Mouse (Mus musculus) adrenal gland, adult (tissue): ENCODE measurements at regions not wholly inside any gene's neighbourhood (a gene's known extent, or its start where the extent isn't known, plus 50 kb on each side); places are given as distances from the start of the nearest gene placed in this dataset.
A peak's percentile ranks its signal among the peaks of the same experiment; 100 is the strongest.
"Not testable (repeated sequence)": the region's sequence is repeated elsewhere in the genome, so short reads cannot be mapped to it uniquely, and the experiment has no call there.

ENCODE experiments used
- DNase-seq, 2 experiments: peaks; one replicate each; pipeline ENCODE4 v3.0.0; 2022 to 2023; ENCODE audit warnings: low spot score in 1 of 2; ENCODE audit not compliant: inconsistent age in 2 of 2

DNA sequence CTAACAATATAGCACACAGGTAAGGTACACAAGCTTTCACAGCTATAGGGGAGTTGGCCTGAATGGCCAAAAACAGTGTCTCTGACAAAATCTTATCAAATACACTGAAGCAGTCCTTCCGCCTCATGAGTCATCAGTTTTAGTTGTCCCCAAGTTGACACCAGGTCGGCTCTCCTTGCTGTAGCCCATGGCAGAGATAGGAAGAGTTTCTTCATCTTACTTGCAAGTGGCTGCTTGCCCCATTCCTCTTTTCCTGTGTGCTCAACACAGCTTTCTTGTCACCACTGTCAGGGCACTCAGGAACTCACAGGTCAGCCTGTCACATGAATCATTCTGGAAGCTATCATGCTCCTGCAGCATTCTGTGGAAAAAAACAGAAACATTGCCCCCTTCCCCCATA is 77.1 kb downstream of the Olfr721-ps1 start:
- not testable (repeated sequence) for DNase-seq

DNA sequence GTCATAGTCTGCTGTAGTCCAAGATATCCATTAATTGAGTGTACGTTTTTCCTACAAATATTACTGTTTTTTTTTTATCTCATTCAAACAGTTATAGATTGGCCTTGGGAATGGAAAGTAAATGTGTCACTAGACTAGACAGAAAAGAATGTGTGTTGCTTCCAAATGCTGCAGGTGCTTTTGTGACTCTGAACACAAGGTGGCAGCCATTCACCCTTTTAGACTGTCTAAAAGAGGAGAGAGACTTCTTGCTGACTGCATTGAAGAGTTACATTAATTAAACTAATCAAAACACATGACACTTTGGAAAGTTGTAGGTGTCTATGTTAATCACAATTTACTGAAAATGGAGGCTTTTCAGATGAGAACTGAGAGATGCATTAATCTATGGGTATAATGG is 80.7 kb downstream of the Olfr721-ps1 start:
- DNase-seq, result peak; percentile 29 to 84

DNA sequence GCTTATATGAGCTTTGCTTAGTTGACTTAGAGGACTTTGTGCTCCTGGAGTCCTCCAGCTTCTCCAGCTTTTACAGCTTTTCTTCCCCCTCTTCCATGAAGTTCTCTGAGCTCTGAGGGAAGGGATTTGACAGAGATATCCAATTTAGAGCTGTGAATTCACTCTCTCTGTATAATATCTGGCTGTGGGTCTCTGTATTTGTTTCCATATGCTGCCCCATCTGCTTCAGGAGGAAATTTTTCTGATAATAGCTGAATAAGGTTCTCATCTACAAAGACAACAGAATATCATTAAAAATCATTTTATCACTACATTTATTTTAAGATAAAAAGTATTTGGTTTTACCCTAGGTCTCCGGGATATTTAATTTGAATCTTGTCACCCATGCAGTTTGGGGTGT is 85.3 kb downstream of the Olfr721-ps1 start:
- DNase-seq, result no peak

DNA sequence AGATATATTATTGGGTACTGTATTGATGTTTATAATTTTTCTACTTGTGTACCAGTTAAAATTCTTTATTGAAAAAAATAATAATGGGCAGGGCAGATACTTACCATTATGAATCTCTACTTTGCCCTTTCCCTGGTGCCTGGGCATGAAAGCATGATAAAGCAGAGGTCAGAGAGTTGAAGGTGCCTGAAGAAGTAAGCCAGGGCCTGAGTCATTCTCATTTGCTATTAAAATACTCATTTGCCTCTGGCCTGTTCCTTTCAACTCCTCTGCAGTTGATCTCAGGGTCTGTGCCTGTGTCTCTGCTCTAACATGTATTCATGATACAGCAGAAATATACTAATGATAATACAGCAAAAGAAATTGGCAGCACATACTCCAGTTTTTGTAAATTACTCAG is 89.4 kb downstream of the Olfr721-ps1 start:
- DNase-seq, result peak; percentile 27 to 79

DNA sequence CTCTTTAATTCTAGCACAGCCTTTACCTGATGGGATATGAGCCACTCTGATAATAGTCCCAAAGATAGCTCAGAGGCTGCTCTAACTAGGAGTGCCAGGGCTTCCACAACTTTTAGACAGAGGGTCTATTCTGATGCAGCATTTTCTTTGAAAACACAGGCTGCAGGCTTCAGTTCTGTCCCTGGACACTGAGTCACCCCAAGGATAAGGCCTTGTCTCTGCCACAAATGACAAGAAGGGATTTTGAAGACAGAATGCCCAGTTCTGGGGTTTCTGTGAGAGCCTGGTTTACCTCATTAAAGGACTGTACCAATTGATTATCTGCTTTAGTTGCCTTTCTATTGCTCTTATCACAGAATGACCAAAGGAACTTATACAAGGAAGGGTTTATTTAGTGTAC is 90.9 kb downstream of the Olfr721-ps1 start:
- peak; percentile 32 to 83 for DNase-seq

DNA sequence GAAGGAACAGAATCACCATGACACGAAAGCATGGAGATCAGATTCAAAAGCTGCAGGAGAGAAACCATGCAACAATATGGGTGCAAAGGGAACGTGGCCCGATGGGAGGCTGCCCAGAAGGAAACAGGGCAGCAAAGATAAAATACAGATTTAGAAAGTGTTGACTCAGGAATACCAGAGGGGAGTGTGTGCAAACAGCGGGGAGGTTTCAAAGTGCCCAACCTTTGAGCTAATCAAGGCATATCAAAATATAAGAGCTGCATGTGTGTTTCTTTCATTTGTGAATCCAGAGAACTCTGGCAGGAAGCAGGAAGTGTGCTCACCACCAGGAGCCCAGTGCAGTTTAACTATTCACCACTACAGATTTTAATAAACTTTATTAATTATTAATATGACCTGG is 110.8 kb downstream of the Olfr721-ps1 start:
- DNase-seq, result no peak

DNA sequence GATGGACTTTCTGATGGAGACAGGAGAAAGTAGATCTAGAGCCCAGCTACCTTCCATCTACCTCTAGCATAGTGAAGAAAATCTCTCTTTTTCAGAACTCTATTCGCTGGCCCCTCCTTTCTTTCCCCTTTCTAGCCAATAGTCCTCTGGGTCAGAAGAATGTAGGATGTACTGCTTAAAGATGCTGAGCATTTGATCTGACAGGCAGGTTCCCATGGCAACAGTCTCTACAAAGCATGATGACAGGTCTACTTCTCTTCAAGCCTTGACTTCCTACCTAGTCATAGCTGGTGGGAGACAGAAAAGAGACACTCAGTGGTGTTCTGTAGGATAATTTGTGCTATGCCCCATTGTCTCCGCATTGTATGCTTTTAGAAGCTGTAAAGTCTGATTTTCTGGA is 112.0 kb downstream of the Olfr721-ps1 start:
- DNase-seq, result no peak

DNA sequence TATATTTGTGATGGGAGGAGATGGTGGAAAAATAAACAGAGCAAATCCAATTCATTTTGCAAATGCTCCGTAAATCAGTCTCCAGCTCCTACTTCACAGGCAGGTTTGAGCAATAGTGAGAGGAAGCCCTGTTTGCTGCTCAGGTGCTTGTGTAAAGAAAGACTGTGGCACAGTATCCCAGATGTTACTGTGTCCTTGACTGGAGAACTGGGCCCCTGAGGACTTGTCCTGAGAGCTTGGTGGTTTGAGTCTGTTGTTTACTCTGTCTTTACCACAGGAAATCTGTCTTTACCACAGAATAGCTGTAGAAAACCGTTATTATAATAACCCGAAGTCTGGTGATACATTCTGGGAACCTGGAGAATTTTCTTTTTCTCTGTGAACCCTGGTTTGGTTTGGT is 112.4 kb downstream of the Olfr721-ps1 start:
- DNase-seq, result no peak

DNA sequence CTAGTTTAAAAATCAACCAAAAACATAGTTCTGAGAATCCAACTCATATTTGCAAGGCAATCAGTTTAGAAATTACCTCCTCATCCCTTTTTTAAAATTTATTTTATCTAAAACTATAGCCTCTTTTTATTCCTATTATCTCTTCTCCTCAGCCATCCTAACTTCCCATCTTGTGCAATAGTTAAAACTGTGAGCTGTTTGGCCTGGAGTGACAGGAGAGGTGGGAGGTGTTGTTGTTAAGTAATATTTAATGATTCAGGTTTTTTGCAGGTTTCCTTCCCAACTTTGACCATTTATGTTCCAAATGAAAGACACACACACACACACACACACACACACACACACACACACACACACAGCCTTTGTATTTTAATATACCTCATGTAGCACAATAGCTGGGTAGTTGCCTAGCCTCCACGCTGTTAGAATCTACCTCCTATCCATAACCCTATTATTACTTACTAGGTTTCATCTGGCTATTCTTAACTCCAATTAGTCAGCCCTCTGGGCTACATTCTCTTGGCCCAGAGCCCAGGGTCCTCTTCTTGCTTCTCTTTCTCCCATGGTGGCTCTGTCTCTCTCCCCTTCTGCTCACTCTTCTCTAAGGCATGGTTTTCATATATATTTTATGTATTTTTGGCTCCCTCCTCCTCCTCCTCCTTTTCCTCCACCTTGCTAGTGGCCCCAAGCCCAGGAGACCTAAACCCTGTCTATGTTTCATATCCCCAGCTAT is 113.5 kb downstream of the Olfr721-ps1 start:
- DNase-seq, result peak in 1 of 2 experiments; percentile 60

DNA sequence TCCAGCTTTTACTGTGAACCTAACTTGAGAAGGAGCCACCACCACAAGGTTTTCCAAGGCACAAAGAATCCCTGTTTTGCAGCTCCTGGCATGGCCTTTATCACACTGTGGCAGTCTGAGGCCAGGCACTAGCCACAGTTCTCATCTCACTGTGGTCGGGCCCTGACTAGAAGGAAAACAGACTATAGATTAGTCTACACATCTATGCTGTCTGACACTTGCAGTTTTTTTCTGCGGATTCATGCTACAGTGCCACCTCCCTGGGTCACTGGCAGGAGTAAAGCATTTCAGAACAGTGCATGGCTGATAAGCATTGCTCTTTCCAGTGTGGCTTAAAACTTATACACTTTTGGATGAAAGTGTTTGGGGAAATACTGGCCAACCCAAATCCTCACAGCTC is 114.3 kb downstream of the Olfr721-ps1 start:
- DNase-seq, result no peak

DNA sequence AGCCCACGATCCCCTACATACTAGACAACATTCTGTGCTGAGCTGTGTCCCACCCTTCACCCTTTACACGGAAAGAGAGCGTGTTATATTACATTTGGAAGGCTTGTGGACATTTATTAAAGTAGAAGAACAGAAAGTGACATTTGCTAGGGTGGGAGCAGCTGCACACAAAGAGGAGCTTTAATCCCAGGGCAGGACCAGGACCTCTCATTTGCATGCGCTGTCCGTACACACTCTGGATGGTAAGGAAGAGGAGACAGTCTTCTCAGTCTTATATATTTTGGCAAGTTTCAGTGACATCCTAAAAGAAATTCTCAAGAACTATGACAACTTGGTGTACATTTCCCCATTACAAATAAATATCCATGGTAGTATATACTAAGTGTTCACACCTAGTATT is 114.8 kb downstream of the Olfr721-ps1 start:
- no peak for DNase-seq

DNA sequence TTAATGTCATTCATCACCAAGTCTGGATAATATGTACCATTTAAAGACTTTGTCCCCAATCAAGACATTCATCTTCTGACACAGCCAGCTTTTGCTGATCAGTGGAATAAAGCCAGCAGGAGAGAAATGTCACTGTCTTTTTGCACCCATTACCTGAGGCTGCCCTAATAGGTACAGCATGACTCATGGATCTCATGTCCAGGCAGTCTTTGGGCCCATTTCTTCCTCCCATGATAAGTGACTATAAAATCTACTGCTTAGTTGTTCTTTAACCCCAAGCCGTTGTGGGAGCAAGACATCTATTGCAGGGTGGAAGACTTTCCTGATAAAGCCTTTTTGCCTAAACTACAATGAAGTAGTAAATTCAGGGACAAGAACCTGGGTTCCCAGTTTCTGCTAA is 116.9 kb downstream of the Olfr721-ps1 start:
- DNase-seq, result no peak

DNA sequence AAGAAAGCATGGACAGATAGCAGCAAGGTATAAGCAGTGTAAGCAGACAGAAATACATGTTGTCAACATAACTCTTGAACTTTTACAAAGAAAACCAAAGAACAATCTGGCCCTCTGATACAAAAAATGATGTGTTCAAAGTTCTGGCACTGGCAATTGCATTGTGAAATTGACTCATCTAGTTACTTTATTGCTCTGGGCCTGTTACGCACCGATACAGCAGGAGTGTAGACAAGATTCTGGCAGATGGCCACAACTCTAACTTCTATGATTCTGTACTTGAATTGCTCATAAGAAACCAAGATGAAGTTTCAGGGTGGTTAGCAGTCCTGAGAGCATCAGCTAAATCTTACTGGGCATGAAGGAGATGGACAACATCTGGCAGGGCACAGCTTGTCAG is 117.7 kb downstream of the Olfr721-ps1 start:
- DNase-seq, result peak; percentile 22 to 85

DNA sequence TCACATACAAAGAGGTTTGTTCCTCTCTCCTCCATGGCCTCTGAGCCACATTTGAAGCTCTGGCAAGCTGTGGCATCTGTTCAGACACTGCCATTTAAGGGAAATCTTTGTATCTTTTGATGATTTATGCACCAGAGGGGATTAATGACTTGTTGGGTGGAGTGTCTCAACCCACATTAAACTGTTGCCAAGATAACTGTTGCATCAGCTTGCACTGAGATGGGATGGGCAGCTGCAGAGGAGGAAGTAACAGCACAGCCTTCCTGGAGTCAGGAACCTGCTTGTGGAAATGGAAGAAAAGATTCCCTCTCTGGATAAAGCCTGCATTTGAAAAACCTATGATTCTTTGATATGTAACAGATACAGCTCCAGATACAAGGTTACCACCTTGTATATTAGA is 119.1 kb downstream of the Olfr721-ps1 start:
- DNase-seq, result peak in 1 of 2 experiments; percentile 70

DNA sequence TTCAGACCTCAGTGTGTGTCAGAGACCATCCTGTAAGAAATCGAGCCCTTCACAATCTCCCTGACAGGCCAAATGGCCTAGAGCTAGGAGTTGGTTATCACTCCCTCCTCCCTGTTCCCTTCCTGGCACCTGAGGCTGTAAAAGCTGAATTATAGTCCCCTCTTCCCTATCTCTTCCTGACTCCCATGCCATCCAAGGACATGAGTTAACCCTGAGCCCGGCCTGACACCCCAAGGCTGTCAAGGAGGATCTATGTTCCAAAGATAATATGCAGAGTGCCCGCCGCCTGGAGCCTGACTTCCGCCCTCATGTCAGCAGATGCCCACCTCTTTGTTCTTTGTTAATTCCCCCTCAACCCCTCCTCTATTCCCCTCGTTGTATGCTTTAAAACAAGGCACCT is 120.2 kb downstream of the Olfr721-ps1 start:
- DNase-seq, result peak; percentile 36 to 83

DNA sequence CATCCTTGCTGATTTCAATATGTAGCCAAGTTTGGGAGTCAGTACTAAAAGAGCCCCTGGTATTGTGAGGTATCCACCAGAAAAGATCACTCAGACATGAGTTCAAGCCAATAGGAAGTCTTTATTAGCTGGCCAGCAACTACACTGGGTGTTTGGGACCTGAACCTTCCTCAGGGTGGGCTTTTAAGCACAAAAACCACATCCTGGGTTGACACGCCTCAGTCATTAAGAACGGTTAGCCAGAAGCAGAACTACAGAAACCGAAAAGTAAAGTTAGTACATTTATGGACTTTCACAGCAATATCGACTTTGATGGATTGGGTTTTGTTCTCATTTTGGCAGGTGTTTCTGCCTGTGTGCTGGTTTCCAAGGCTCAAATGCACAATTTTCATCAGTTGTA is 124.1 kb downstream of the Olfr721-ps1 start:
- DNase-seq, result no peak

DNA sequence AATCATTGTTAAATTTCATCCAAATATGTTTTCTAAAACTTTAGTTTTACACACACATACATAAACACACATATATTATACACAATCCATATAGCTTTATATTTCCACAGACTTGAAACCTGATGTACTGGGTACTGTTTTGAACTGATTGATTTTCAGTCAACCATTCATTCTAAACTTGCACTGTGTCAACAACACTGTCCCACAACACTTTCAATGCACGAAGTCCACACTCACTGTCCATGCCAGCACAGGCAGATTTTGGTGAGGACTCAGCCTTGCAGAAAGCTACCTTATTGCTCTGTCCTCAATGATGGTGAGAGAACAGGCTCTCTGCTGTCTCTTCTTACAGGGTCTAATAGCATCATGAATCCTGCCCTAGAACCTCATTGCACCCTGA is 127.3 kb downstream of the Olfr721-ps1 start:
- no peak for DNase-seq

DNA sequence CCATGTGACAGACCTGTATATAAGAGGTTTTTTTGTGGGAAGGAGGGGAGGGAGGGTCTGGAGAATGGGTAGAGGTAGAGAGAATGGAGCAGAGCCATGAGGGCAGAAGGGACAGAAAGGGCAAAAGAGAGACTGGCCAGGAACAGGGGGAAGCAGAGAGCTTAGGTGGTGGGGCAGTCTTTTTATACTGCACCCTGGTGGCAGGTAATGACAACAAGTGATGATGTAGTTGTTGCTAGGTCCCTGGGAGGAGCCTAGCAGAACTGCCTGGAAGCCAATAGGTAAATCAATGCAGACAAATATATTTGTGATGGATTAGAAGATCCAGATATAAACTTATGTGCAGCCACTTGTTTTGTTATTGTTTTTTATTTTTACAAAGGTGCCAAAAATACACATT is 140.1 kb downstream of the Olfr721-ps1 start:
- DNase-seq, result no peak

DNA sequence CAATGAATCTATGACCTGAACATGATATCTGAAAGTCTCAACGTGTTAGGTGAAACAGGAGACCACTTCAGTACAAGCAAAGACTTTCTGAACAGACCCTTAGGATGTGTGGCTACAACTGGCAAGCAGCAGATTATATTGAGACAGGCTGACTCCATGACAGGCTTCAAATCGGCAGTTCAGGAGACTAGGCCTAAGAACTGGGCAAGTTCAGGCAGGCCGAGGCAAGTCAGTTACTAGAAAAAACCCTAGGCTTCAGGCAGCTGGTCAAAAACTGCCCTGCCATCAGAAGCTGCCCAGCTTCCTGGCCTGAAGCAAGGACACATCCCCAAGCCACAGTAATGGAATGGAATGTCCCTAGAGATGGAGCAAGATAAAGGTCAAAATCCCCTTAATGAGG is 140.6 kb downstream of the Olfr721-ps1 start:
- DNase-seq, result no peak

DNA sequence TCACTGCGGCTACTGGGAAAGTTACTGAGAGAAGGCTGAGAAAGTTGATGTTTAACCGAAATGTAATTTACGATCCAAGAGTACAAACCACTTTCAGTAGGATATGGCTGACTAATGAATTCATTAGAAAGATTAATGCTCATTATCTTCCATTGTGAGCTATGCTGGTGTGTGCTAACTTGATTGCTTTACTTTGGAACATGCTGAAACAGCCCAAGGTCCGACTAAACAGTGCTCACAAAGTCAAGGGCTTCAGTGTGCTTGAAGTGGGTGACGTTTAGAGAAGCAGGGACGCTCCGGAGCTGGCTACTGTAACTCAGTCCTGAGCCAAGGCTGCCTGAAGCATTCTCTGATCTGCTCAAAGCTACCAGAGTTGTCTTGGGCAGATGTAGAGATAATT is 143.1 kb downstream of the Olfr721-ps1 start:
- peak; percentile 36 to 74 for DNase-seq

DNA sequence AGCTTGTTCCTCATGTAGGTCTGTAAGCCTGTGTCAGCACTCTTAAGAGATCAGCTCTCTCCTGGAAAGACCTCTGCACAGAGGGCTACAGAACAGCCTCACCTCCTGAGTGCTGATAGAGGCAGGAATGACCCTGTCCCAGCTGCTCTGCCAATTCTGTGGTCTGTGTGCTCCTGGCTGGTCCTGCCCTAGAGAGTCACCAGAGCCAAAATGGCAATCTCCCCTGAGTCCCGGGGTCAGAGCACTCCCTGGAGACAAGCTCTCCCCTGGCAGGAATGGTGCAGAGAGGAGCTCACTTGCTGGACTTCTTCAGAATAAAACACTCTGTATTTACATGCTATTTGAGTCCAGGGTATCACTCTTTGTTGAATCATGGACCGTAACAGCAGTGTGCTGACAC is 149.9 kb upstream of the Slc4a7 start:
- DNase-seq, result no peak

DNA sequence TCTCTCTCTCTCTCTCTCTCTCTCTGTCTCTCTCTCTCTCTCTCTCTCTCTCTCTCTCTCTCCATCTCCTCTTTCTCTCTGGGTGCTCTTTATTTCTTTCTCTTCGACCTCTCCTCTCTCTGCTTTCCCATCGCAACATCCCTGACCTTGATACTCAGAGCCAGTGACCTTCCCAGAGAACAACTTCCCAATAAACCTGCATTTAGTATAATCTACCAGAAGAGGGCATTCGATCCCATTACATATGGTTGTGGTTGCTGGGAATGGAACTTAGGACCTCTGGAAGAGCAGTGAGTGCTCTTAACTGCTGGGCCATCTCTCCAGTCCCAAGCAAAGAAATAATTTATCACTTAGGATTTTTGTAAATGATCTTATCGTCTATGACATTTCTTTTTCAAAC is 127.2 kb upstream of the Slc4a7 start:
- DNase-seq, result no peak

DNA sequence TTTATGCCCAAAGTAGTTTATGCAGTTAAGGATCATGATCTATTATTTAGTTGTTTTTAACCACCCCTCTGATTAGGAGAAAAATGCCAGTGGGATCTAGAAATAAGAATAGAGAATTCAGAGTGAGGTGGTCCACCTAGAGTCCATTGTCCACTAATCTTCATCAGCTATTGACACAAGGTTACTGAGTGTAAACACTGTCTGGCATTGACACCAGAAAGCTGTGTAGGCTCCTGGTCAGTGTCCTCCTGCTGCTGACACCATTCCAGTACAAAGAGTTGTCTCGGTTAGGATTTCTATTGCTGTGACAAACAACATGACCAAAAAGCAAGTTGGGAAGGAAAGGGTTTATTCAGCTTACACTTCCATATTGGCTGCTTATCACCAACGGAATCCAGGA is 110.1 kb upstream of the Slc4a7 start:
- no peak for DNase-seq
